Mouse (Mus musculus) adrenal gland, adult 18-20 months (tissue): Measurements from ENCODE around the gene Polr2c. TPM values are rescaled to one million over a fixed set of nuclear protein-coding genes. Genes with fewer than 3 reads are reported as not detected.
A peak's percentile ranks its signal among the peaks of the same experiment; 100 is the strongest.
"Not testable (repeated sequence)": the region's sequence is repeated elsewhere in the genome, so short reads cannot be mapped to it uniquely, and the experiment has no call there.

Experiments used
- DNase-seq, 2 experiments: peaks; one replicate each; pipeline ENCODE4 v3.0.0; 2021 to 2022; ENCODE audit warnings: low spot score in 2 of 2
- long read RNA-seq, 2 experiments: library from polyadenylated mRNA; stranded (forward); transcript quantifications; one replicate each; pipeline ENCODE4 v2.0.0; 2021
- total RNA-seq, 2 experiments: library from RNA; stranded (reverse); gene quantifications; 1 replicate in 1 of 2; 2 replicates in 1 of 2; pipeline ENCODE4 v1.2.3; 2021

Gene Polr2c
- 10 to 100 TPM; 61.9 to 65.1 TPM for total RNA-seq
- long read RNA-seq, experiment 1, transcript Polr2c-201 (9 exons, 1,580 nt), result major isoform, 63 of 73 reads
- long read RNA-seq, experiment 1, partial matches to known transcripts, result 0 of 73 reads
- long read RNA-seq, experiment 1, other reads (novel, unspliced or antisense), result 9 of 73 reads
- long read RNA-seq, experiment 2, transcript Polr2c-201 (9 exons, 1,580 nt), result major isoform, 112 of 147 reads
- long read RNA-seq, experiment 2, partial matches to known transcripts, result 1 of 147 reads
- long read RNA-seq, experiment 2, other reads (novel, unspliced or antisense), result 34 of 147 reads

DNA sequence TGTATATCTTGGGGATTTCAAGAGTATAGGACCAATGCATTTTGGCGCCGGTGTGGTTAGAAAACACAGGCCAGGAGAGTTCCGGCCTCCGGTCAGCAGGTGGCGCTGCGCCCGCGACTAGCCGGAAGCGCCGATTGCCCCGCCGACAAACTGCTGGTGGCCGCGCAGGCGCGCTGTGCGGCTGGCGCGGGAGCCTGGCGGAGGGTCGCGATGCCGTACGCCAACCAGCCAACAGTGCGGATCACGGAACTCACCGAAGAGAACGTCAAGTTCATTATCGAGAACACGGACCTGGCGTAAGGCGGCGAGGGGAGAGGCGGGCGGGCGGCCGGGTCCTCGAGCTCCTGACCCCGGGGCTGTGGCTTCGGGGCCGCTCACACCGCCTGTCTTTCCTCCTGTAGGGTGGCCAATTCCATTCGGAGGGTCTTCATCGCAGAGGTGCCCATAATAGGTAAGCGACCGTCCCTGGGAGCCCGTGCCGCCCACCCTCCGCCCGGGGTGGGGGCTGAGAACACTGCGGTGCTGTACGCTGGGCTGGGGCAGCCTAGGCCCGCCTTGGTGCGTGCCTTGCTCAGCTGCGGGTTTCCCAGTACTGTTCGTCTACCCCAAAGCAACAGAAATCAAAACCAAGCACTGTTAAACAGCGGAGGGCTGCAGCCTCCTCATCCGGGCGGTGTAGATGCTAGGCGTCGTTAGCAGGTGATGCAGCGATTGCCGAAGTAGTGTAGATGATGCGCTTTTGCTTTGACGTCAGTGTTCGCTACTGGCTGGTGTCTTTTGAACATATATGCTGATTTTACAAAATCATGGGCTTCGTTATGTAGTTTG lies at the start of gene Polr2c:
Gene Polr2c, plus strand, starts transcription at position 105 of the 828 bp plus-strand sequence.
- DNase-seq, result peak; percentile 95 to 96

DNA sequence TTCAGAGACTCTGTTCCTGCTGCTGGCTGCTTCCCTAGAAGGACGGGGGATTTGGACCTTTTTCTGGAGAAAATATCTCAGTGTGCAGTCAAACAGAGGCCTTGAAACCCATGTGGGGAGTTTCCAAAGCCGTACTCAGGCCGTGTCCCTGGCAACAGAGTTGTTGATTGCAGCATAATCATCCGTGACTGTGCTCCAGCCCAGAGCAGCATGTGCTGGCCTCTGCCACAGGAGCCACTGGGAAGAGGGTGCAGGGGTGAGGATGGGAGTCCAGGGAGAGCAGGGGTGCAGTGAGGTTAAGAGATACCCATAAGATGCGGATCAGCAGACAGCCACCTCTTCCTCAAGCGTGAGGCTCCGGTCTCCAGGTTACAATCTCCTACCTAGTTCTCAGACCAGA lies 49.7 kb upstream of the Polr2c start:
- peak in 1 of 2 experiments; percentile 35 for DNase-seq

DNA sequence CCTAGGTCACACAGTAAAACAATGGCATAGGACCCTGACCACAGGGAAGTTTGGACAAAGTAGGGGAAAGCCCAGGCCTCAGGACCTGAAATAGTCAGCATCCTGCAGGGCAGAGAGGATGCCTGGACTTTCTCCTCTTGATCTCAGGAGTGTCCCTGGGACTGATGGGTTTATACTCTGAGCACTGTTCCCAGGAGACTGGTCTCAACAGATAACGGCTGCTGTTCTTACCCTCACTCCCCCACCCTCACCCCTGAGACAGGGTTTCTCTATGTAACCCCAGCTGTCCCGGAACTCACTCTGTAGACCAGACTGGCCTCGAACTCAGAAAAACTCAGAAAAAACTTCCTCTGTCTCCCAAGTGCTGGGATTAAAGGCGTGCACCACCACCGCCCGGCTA lies 48.9 kb upstream of the Polr2c start:
- DNase-seq, result no peak

DNA sequence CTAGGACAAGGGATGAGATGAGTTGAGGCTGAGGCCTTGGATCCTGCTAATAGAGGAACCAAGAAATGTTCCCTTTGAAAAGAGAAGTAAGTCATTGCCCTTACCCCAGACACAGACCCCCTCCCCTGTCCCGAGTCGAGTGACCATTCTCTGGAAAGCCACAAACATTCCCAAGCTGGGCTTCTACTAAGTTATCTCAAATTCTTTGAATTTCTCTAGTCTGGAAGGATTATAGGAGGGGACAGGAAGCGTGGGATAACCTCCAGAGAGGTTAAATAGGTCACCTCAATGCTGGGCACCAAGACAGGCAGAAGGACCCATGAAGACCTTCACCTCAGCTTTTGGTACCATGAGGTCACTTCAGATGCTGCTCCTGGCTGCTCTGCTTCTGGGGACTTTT lies 47.1 kb upstream of the Polr2c start, which contains the start of gene Ccl17:
Gene Ccl17, plus strand, starts transcription at position 301 of the 400 bp plus-strand sequence.
- no peak for DNase-seq

DNA sequence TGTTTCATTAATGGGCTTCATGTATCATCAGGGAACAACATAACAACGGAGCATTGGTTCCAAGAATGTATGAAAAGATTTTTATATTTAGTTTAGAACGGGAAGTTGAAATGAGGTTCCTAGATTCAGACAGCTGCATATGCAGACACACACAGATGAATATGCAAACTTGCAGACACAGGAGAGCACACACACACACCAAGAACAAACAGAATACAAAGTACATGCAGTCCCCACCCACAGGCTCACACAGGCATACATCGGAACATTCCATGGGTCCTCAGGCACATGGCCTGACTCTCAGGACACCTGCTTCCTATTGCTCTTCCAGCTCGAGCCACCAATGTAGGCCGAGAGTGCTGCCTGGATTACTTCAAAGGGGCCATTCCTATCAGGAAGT lies 46.4 kb upstream of the Polr2c start:
- DNase-seq, result no peak

DNA sequence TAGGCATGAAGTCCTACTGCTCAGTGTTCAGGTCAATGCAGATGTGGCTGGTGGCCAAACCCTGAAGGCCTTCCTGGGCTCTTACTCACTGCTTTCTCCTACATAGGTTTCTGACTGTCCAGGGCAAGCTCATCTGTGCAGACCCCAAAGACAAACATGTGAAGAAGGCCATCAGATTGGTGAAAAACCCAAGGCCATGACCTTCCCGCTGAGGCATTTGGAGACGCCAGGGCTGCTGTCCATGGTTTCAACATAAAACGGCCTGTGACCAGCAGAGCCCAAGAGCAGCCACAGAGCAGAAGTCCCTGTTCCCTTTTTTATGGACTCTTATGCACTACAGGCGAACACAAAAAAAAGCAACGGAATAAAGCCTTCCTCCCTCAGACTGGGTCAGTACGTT lies 45.6 kb upstream of the Polr2c start:
- DNase-seq, result peak in 1 of 2 experiments; percentile 41

DNA sequence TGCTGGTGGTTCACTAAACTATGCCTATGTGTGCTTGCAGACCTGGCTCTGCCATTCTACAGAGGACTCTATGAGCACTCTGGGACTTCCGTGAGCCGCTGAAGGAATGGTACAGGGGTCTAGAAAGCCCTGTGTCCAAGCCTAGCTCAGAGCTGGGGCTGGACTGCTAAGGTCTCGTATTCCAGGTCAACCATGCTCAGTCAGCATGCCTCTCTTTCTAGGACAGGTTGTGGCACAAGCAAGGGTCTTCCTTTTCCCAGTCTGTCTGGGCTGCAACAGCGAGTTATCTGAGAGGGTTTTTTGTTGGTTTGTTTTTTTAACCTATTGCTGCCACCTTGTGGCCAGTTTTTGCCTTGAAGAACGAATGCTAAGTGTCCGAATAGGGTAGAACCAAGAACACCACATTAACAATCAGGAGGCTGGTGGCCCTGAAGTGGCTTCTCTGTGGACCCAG lies 44.6 kb upstream of the Polr2c start:
- peak; percentile 86 for DNase-seq

DNA sequence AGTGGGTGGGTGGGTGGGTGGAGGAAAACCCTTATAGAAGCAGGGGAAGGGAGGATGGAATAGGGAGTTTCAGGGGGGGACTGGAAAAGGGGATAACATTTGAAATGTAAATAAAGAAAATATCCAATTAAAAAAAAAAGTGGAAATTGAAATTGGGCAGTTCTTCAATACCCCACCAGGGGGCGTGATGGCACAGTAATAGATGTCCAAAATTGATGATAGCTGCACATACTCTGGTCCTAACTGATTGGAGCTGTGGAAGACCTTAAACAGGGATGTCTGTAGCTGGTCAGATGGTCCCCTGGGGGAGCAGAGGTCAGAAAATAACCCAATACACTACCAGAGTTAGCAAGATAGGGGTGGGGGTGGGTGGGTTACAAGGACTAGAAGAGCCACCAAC lies 42.7 kb upstream of the Polr2c start:
- no peak for DNase-seq

DNA sequence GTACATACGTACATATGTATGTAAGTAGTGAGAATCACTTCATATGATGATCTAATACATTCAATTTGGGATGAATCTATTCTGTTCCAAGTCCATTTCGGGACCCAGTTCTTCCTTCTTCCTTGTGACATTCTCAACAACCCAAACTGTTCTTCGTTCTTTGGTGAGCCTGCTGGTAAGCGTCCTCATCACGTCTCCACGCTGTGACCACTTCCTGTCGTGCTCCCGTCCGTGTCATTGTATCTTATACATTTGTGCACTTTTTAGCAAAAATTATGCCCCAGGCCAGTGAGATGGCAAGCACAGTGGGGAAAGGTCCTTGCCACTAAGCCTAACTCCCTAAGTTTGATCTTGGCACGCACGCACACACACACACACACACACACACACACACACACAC lies 39.3 kb upstream of the Polr2c start:
- DNase-seq, result no peak

DNA sequence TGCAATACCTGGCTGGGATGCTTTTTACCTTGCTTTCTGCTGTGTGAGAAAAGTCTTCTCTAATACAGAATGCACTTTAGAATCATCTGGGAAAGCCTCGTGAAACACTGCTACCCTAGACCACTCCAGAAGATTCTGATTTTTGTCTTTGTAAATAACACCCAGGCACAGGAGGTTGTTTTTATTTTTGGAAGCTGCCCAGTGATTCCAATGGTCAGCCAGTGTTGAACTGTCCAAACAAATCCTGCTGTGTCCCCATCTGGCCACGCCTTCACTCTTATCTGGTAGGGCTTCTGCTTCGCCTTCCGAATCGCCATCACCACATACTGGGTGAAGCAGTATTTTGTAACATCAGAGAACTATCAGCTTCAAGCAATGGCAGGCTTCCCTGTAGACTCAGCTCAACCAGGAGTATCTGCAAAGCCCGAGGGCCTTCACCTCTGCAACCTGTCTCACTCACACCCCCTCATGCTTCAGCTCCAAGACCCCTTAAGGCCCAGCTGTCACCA lies 37.5 kb upstream of the Polr2c start:
- DNase-seq, result no peak

DNA sequence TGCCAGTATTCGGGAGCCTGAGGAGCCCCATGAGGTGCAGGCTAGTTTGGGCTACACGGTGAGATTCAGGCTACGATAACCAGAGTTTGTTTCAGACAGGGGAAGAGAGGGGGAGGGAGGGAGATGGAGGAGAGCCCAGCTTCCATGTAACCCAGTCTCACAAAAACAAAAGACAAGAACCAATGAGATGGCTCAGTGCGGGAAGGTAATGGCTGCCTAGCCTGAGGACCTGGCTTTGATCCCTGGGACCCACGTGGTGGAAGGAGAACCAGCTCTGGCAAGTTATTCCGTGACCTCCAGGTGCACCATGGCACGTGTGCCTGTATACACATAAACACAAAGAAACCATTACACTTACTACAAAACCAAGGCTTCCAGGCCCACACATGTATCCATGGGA lies 36.7 kb upstream of the Polr2c start:
- DNase-seq, result no peak

DNA sequence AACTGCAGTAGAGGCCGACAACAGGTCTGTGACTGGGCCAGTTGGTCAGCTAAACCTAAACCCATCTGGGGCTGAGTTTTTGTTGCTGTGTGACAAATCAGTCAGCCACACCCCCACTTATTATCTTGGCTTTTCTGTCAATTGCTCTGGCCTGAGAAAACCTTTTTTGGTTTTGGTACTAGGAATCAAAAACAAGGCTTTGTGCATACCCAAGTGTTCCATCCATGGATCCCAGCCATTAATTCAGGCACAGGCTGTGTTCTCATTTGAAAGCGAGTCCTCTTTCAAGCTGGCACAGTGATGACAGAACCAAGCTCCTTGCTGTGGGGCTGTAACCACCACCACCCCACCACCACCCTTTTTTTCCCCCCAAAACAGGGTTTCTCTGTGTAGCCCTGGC lies 35.9 kb upstream of the Polr2c start:
- no peak for DNase-seq

DNA sequence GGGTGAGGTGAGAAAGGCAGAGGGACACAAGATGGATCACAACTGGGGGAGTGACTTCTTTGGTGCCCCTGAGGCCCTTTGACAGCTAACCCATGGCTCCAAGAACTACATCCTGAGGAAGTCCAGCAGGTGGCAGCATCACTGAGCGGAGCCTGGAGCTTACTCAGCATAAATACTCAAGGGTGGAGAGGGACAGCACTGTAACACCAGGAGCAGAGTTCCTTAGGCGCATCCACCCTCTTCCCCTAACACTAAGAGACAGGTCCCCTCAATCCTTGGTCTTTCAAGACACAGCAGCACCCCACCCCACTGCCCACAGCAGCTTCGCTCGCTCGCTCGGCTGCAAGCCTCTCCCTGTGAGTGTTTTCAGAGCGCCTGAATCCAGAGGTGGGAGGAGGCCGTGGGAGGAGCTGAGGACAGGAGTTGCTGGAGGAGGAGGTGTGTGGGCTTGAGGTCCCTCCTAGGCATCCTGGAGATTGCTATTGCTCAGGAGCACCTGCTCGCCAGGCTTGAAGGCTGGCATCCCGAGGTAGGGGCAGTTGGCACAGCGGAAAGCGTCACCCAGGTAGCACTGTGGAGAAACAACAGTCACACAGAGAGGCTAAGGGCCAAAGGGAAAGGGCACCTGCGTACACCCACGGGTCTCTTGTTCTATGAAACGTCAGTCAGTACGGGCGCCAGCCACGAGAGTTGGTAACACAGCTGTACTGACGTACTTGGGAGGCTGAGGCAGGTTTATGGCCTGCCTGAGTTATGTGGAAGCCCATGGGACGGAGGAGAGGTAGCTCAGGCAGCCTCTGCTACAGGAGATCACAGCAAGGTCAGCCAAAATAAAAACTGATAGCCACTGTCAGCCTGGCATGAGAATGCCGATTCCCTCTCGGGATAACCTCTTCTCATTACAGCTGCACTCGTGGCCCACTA lies 34.4 kb upstream of the Polr2c start:
- DNase-seq, result peak; percentile 50 to 59

DNA sequence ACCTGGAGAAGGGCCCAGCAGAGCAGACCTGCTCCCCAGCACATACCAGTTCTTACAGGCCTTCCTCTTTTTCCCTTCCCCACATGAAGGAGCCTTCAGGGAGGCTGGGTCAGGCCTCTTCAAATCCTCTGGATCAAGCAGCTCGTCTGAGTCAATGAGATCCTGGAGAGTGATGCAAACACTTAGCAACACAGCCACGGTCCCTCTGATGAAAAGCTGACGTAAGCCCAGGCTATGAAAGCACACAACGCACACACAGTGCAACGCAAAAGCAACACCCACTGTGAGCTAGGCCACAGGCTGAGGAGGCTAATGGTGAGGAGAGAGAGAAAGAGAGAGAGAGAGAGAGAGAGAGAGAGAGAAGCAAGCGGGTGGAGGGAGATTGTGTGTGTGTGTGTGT lies 32.1 kb upstream of the Polr2c start:
- DNase-seq, result no peak

DNA sequence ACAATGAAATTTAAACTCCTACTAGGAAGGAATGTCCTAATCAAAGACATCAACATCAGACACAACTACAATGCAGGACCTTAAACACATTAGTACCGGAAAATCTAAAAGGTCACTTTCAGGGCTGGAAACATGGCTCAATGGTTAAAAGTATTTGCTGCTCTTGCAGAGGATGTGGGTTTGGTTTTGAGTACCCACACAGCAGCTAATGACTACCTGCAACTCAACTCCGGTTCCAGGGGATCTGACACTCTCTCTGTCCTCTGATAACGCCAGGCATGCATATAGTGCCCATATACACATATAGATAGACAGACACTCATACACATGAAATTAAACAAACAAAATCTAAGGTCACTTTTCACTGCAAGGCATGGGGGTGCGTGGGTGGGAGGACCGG lies 31.0 kb upstream of the Polr2c start:
- DNase-seq, result no peak

DNA sequence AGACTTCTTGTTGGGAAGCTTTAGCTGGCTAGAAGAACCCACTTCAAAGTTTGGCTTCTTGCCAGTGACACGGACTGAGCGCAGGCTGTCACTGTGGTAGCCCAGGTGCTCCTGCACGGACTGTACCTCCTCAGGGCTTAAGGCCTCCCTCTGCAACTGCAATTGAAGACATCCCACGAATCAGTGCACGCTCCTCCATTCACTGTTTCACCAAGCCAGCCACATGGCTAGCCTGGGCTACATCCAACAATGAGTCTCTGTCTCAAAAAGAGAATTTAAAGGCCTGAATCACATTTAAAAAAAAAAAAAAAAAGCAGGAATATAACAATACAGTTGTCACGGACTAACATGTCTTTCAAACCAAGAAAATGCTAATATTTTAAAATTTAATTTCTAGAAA lies 29.0 kb upstream of the Polr2c start:
- no peak for DNase-seq

DNA sequence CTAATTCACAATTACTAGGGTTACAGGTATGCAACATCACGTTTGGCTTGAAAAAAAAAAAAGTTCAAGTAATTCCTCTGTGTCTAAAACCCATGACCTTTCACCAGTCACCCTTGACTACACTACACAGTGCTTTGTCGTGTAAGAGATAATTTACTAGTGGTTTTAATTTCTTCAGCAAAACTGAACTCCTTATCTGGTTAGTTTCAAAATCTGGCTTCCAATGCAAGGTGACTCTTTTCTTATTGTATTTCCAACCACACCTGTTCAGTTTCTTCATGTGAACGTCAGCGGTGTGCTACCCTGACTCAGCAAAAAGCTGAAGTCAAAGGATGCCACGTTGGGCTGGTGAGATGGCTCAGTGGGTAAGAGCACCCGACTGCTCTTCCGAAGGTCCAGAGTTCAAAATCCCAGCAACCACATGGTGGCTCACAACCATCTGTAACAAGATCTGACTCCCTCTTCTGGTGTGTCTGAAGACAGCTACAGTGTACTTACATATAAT lies 23.3 kb upstream of the Polr2c start:
- not testable (repeated sequence) for DNase-seq

DNA sequence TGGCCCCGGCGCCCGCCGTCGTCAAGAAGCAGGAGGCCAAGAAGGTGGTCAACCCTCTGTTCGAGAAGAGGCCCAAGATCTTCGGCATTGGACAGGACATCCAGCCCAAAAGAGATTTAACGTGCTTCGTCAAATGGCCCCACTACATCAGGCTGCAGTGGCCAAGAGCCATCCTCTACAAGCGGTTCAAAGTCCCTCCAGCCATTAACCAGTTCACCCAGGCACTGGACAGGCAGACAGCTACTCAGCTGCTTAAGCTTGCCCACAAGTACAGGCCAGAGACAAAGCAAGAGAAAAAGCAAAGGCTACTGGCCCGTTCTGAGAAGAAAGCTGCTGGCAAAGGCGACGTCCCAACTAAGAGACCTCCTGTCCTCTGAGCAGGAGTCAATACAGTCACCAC lies 21.5 kb upstream of the Polr2c start:
- DNase-seq, result not testable (repeated sequence)

DNA sequence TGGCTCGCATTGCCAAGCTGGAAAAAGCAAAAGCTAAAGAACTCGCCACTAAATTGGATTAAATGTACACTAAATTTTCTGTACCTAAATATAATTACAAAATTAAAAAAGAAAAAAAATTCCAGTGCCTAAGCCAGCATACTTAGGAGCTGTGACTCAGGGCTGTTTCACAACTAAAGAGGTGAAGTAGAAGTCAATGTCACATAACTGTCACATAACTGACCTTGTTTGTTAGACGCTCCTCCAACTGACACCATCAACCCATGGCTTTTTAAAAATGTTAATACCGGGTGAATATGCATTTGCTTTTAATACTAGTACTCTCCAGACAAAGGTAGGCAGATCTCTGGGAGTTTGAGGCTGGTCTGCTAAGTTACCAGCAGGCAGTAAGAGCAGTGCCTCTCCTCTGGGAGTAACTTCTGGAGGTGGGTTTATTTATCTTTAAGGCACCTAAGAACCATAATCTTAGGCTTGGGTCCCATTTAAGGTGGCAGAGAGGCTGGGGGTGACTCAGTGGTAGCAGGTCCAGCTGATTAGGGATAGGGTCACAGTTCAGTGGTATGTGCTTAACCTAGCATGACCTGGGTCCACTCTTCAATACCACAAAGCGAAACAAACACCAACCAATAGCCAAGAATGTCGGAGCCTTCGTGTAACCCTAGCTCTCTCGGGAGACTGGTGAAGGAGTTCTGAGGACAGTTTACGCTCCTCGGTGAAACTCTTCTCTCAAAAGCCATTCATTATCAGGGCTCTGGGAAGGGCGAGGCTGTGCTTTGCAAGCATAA lies 20.6 kb upstream of the Polr2c start:
- DNase-seq, result no peak
